Mouse (Mus musculus): ENCODE results near the gene Arhgef12. TPM values are rescaled to one million over a fixed set of nuclear protein-coding genes. Genes with fewer than 3 reads are reported as not detected.

Arhgef12 gene
- polyA plus RNA-seq, 1 experiment = 29.7 TPM

DNA sequence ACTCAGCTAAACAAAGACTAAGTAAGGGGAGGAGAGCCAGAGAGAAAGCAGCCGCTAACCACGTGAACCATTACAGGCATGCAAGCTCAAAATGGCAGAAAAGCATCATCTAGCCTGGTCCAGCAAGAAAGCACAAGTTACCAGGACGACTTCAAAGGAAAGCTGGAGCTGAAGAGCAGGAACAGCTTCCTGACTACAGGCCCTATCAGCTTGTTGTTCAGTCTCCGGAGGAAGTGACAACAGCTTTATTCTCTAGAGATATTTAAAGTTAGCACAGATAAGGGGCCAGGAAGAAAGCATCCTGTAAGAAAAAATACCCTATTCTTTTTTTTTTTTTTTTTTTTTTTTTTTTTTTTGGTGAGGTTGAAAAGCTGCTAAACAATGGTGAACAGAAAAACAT, 8.1 kb downstream of the Arhgef12 start:
- H3K4me3 ChIP-seq (replicated peaks; ENCODE audit: control insufficient read depth, low read depth, low read length) = no peak overlapping the region
- H3K4me1 ChIP-seq (ENCODE audit: control insufficient read depth, insufficient read depth, low read length) = no peaks in the 10 kb centered on the region; the same call in 1 of the 2 replicates
- no peak for TF ChIP-seq CTCF (IDR thresholded peaks at IDR 0.05; ENCODE audit: control insufficient read depth, insufficient read depth, low read length)
- TF ChIP-seq POLR2A (IDR thresholded peaks at IDR 0.05; ENCODE audit: borderline replicate concordance, control insufficient read depth, low read depth, low read length) = no peak
- WGBS = 60% methylated on average over 4 of the region's 4 CpGs
- no peak overlapping the region for H3K27ac ChIP-seq (ENCODE audit: control insufficient read depth, insufficient read depth, low read depth, low read length, poor library complexity)

DNA sequence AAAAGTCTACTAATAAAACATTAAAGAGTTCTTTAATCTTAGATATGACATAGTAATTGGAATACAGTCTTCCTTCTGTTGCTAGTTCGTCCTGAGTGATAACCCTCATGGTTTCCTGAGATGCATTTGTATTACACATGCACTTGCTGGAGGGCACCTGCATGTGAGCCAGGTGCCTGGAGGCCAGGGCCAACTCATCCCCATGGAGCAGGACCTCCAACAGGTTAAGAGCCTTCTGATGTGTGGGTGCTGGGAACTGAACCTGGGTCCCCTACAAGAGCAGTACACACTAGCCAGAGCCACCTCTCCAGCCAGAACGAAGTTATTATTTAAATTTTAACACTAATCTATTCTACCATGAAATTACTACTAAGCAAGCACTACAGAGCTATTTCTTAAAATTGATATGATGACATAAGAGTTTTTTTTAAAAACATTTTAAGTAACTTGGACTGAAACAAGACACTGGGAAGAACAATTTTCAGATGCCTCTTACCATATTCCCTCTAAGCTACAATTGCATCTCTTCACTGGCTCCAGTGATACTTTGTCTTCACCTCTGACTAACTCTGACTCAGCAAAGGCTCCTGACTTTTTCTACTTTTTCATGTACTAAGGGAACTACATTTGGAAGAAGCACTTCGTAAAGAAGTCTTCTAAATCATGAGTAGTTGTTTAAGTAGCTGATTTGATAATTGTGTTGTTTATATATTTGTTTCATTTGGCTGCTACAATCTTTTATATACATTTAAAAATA, 9.1 kb downstream of the Arhgef12 start:
- H3K4me1 ChIP-seq (ENCODE audit: control insufficient read depth, insufficient read depth, low read length) = no peaks in the 10 kb centered on the region; the same call in 1 of the 2 replicates
- WGBS = 88% methylated on average over 3 of the region's 3 CpGs
- H3K27ac ChIP-seq (ENCODE audit: control insufficient read depth, insufficient read depth, low read depth, low read length, poor library complexity) = no peak overlapping the region
- no peak overlapping the region for H3K4me3 ChIP-seq (replicated peaks; ENCODE audit: control insufficient read depth, low read depth, low read length)
- no peak for TF ChIP-seq CTCF (IDR thresholded peaks at IDR 0.05; ENCODE audit: control insufficient read depth, insufficient read depth, low read length)
- TF ChIP-seq POLR2A (IDR thresholded peaks at IDR 0.05; ENCODE audit: borderline replicate concordance, control insufficient read depth, low read depth, low read length) = no peak

DNA sequence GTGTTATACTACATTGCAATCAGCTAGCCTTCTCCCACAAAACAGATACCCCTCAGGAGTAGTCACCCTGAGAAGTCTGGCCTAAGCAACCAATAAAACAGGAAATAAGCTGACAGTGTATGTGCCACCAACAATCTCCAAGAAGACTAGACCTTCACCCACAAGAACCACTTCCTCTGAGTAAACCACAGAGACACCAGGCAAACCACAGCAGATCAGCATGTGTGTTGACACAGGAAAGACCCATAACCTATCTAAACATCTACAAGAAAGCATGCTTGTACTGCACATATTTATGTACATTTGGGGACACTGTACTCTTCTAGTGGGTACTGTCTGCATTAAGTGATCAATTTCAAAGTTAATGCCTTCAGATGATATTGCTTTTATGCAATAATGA, 10.7 kb downstream of the Arhgef12 start:
- H3K4me3 ChIP-seq (replicated peaks; ENCODE audit: control insufficient read depth, low read depth, low read length) = no peak overlapping the region
- H3K4me1 ChIP-seq (ENCODE audit: control insufficient read depth, insufficient read depth, low read length) = no peaks in the 10 kb centered on the region; the same call in 1 of the 2 replicates
- H3K27ac ChIP-seq (ENCODE audit: control insufficient read depth, insufficient read depth, low read depth, low read length, poor library complexity) = no peak overlapping the region
- TF ChIP-seq POLR2A (IDR thresholded peaks at IDR 0.05; ENCODE audit: borderline replicate concordance, control insufficient read depth, low read depth, low read length) = no peak
- TF ChIP-seq CTCF (IDR thresholded peaks at IDR 0.05; ENCODE audit: control insufficient read depth, insufficient read depth, low read length) = no peak

DNA sequence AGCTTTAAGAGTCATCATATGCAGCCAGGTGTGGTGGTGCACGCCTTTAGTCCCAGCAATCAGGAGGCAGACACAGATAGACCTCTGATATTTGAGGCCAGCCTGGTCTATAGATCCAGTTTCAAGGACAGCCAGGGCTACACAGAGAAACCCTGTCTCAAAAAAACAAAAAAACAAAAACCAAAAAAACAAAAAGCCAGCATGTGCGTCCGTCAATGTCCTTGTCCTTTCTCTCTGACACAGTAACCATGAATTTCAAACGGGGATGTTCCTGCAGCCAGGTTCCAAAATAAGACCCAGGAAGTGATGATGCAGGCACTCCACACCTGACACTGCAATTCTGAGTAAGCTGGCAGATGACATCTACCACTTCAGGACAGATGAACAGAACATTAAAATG, 12.2 kb downstream of the Arhgef12 start:
- H3K4me1 ChIP-seq (ENCODE audit: control insufficient read depth, insufficient read depth, low read length) = no peaks in the 10 kb centered on the region; the same call in 1 of the 2 replicates
- 83% methylated on average over 4 of the region's 4 CpGs for WGBS
- no peak overlapping the region for H3K27ac ChIP-seq (ENCODE audit: control insufficient read depth, insufficient read depth, low read depth, low read length, poor library complexity)
- TF ChIP-seq CTCF (IDR thresholded peaks at IDR 0.05; ENCODE audit: control insufficient read depth, insufficient read depth, low read length) (no peak), POLR2A (IDR thresholded peaks at IDR 0.05; ENCODE audit: borderline replicate concordance, control insufficient read depth, low read depth, low read length) (no peak)
- H3K4me3 ChIP-seq (replicated peaks; ENCODE audit: control insufficient read depth, low read depth, low read length) = no peak overlapping the region

DNA sequence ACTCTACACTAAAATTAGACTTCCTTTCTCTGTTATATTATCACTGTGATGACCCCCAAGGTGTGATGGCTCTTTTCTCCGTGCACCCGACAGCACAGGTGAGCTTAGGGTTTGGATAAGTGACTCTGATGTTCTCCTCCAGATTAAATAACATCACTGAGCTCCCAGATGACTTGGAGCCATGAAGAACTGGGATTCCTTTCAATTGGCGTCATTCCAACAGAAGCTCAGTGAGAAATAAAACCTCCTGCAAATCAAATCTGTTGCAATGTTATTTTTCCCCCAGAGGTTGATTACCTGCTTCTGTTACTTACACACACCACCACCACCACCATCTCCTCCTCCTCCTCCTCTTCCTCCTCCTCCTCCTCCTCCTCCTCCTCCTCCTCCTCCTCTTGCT, 13.2 kb downstream of the Arhgef12 start:
- H3K4me1 ChIP-seq (ENCODE audit: control insufficient read depth, insufficient read depth, low read length) = no peaks in the 10 kb centered on the region; the same call in 1 of the 2 replicates
- TF ChIP-seq CTCF (IDR thresholded peaks at IDR 0.05; ENCODE audit: control insufficient read depth, insufficient read depth, low read length) (no peak), POLR2A (IDR thresholded peaks at IDR 0.05; ENCODE audit: borderline replicate concordance, control insufficient read depth, low read depth, low read length) (no peak)
- H3K4me3 ChIP-seq (replicated peaks; ENCODE audit: control insufficient read depth, low read depth, low read length) = no peak overlapping the region
- H3K27ac ChIP-seq (ENCODE audit: control insufficient read depth, insufficient read depth, low read depth, low read length, poor library complexity) = no peak overlapping the region
- 89% methylated on average over 3 of the region's 3 CpGs for WGBS

DNA sequence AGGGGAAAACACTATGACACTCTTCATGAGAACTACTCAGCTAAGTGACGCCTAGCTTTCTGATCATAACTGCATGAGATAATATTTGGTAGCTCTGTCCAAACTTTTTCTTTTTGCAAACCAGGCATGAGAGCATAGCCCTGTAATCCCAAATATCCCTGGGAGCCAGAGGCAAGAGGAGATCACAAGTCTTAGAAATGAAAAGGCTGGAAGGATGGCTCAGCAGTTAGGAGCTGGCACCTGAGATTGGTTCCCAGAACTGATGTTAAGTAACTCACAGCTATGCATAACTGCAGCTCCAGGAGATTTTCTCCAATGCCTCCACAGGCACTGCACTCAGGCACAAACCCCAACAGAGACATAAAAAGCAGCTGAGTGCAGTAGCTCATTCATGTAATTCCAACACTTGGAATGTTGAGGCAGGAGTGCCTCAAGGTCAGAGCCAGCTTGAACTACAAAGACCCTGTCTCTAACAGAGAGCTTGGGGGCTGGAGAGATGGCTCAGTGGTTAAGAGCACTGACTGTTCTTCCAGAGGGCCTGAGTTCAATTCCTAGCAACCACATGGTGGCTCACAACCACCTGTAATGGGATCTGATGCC, 21.3 kb downstream of the Arhgef12 start:
- H3K4me3 ChIP-seq (replicated peaks; ENCODE audit: control insufficient read depth, low read depth, low read length) = no peak overlapping the region
- no peaks in the 10 kb centered on the region for H3K4me1 ChIP-seq (ENCODE audit: control insufficient read depth, insufficient read depth, low read length)
- TF ChIP-seq POLR2A (IDR thresholded peaks at IDR 0.05; ENCODE audit: borderline replicate concordance, control insufficient read depth, low read depth, low read length) = no peak
- no peak for TF ChIP-seq CTCF (IDR thresholded peaks at IDR 0.05; ENCODE audit: control insufficient read depth, insufficient read depth, low read length)
- WGBS = 85% methylated on average over 1 of the region's 1 CpGs
- H3K27ac ChIP-seq (ENCODE audit: control insufficient read depth, insufficient read depth, low read depth, low read length, poor library complexity) = no peak overlapping the region

DNA sequence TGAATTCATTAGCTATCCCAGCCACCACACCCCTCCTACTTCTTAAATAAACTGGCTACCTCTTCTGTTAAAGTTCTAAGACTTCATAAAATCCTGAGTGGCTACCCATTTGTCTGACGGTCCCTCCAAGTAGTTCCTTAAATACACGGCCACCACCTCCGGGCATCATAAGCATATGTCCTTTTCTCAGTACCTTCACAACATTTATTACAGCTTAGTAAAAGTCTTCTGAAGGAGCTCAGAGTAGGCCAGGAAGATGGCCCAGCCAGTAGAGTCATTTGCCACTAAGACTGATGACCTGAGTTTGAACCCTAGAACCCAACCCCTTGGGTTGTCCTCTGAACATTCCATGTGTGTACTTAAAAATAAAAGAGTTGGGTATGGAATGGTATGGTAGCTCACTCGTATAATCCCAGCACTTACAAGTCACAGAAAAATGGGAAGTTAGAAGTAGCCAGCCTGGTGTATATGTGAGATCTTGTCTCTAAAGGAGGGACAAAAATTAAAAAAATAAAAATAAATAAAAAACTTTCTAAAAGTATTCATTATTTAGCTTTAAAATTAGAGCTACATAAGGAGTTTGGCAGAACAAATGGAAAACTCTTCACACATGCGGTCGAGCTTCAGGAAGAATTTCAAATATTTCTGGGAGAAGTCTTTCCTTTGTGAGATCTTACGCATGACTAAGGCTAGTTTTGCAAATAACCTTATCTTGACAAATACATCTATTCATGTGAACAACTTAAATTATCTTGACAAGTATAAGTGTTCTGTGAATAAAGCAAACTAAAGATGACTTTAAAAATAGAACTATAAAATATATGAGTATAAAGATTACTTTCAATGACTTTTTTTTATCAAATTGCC, 22.3 kb downstream of the Arhgef12 start:
- TF ChIP-seq POLR2A (IDR thresholded peaks at IDR 0.05; ENCODE audit: borderline replicate concordance, control insufficient read depth, low read depth, low read length) (no peak), CTCF (IDR thresholded peaks at IDR 0.05; ENCODE audit: control insufficient read depth, insufficient read depth, low read length) (no peak)
- Histone ChIP-seq H3K4me3 (replicated peaks; ENCODE audit: control insufficient read depth, low read depth, low read length) (no peak overlapping the region), H3K4me1 (ENCODE audit: control insufficient read depth, insufficient read depth, low read length) (no peaks in the 10 kb centered on the region), H3K27ac (ENCODE audit: control insufficient read depth, insufficient read depth, low read depth, low read length, poor library complexity) (no peak overlapping the region)
- WGBS = 83% methylated on average over 7 of the region's 7 CpGs

All from bone marrow, adult 2 months (tissue).